Mouse (Mus musculus): ENCODE results near the gene Popdc3. TPM values are rescaled to one million over a fixed set of nuclear protein-coding genes. Genes with fewer than 3 reads are reported as not detected.
"Not testable (repeated sequence)": the region's sequence is repeated elsewhere in the genome, so short reads cannot be mapped to it uniquely, and the experiment has no call there.

Popdc3 gene
- polyA plus RNA-seq, 1 experiment = not detected

DNA sequence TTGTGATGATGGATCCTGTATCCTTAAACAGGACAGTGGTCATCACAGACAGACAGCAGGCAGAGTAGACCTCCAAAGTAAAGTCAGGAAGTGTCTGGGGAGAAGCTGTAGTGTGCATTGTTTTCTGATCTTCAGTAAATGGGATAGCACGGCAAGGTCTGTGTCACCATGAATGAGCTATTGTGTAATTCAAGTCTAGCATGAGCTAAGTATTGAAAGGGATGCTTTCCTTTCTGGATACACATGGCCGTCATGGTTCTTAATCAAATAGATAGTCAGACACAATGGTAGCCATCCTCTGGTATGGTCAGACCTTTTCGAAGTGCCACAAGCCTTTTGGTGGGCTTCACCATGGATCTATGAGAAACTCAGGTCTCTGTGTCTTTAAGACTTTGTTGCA is 142.4 kb downstream of the Popdc3 start:
- TF ChIP-seq CTCF (IDR thresholded peaks at IDR 0.05; ENCODE audit: insufficient read depth, low read depth, low read length) (no peak), POLR2A (IDR thresholded peaks at IDR 0.05; ENCODE audit: insufficient read depth, low read depth, low read length) (no peak)
- Histone ChIP-seq H3K4me1 (ENCODE audit: control insufficient read depth, insufficient read depth, low read length) (no peaks in the 10 kb centered on the region), H3K27ac (ENCODE audit: insufficient read depth, low read depth, low read length) (no peak overlapping the region), H3K4me3 (ENCODE audit: insufficient read depth, low read depth, low read length) (no peak overlapping the region)
- 76% methylated on average over 3 of the region's 3 CpGs for WGBS

- H3K27ac ChIP-seq (ENCODE audit: insufficient read depth, low read depth, low read length) = no peak overlapping the region
- 17% methylated on average over 1 of the region's 1 CpGs for WGBS
- no peaks in the 10 kb centered on the region for H3K4me1 ChIP-seq (ENCODE audit: control insufficient read depth, insufficient read depth, low read length)
- TF ChIP-seq POLR2A (IDR thresholded peaks at IDR 0.05; ENCODE audit: insufficient read depth, low read depth, low read length) (no peak), CTCF (IDR thresholded peaks at IDR 0.05; ENCODE audit: insufficient read depth, low read depth, low read length) (no peak)
- no peak overlapping the region for H3K4me3 ChIP-seq (ENCODE audit: insufficient read depth, low read depth, low read length)
Measured at GRCm38 (mm10) chr10:45324159-45324558, 146.3 kb downstream of the Popdc3 start.

DNA sequence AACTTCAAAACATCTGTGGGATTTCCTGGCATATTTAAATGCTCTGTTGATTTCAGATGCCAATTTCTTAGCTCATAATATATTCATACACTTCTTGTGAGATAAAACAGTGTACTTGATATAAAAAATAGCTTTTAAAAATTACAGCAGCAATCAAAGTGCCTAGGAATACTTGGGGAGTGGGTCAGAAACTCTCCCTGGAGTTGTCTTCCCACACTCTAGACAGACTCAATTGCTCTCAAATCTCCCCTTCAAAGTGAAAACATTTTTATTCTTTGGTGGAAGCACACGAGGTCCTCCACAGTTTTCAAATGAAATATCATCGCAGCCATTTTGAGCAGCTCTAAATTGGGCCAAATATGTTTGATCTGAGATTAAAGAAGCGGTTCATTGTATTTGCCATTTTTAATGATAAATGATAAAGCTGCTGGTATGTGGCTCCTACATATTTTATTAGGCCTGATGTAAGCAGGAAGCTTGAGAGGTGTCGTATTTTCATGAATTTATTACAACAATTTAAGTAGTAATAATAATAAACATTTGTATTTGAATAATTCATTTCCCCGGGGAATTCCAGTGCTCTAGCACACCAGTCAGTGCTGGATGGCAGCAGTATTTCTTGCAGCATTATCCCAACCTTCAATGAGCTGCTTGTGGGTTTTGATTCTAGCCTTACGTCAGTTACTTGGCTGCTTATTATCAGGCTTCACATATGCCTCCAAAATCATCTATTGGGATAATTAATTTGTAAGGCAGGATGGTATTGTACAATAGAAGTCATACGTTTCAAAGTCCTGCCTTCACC is 150.5 kb downstream of the Popdc3 start:
- H3K27ac ChIP-seq (ENCODE audit: insufficient read depth, low read depth, low read length) = no peak overlapping the region
- H3K4me1 ChIP-seq (ENCODE audit: control insufficient read depth, insufficient read depth, low read length) = no peaks in the 10 kb centered on the region
- 86% methylated on average over 7 of the region's 7 CpGs for WGBS
- TF ChIP-seq CTCF (IDR thresholded peaks at IDR 0.05; ENCODE audit: insufficient read depth, low read depth, low read length) (no peak), POLR2A (IDR thresholded peaks at IDR 0.05; ENCODE audit: insufficient read depth, low read depth, low read length) (no peak)
- H3K4me3 ChIP-seq (ENCODE audit: insufficient read depth, low read depth, low read length) = no peak overlapping the region

- TF ChIP-seq POLR2A (IDR thresholded peaks at IDR 0.05; ENCODE audit: insufficient read depth, low read depth, low read length) (no peak), CTCF (IDR thresholded peaks at IDR 0.05; ENCODE audit: insufficient read depth, low read depth, low read length) (no peak)
Measured at GRCm38 (mm10) chr10:45334925-45335324, 157.0 kb downstream of the Popdc3 start.

DNA sequence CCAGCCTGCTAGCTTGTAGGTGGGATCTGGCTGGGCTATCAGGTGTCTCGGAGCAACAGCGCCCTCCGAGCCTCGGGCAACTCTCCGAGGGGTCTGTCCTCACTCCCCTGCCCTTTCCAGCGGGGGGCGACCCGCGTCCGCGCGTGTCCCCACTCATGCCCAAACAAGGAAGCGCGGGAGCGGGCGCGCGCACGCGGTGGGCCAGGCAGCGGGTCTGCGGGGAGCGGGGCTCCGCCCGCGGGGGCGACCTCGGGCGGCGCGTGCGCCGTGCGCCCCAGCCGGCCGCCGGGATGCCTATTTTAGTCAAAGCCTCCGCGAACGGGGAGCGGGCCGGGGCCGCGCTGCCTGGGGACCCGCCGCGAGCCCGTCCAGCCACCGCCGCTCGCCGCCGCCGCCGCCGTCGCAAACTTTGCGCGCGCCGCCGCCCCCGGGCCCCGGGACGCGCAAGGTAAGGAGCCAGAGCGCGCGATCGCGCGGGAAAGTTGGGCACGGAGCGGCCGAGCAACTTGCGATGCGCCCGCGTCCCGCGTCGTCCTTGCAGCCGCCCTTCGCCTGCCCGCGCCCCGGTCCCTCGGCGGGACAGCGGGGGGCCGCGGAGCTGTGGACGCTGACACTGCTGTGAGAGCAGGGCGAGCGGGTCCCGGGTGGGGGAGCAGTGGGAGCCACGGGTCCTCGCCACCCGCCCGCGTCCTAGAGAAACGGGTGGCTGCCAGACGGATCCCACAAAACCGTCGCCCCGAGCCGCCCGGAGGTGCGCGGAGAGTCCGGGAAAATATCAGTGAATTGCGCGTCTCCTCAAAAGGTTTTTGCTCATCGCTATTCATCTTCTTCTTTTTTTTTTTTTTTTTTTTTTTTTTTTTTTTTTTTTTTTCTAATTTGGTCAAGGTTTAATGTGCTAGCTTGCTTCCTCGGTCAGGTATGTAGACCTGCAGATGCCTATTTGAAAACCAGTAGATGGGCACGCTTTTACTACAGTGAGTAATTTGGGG is 157.8 kb downstream of the Popdc3 start, which contains the start of gene Bves:
Gene Bves (plus strand): TSS at position 339 of the 989 bp plus-strand sequence.
- 2% methylated on average over 116 of the region's 116 CpGs for WGBS
- no peak within 1 kb of the TSS for H3K27ac ChIP-seq (ENCODE audit: insufficient read depth, low read depth, low read length)
- no peaks in the 10 kb centered on the region for H3K4me1 ChIP-seq (ENCODE audit: control insufficient read depth, insufficient read depth, low read length)
- no peak for TF ChIP-seq POLR2A (IDR thresholded peaks at IDR 0.05; ENCODE audit: insufficient read depth, low read depth, low read length)
- no peak for TF ChIP-seq CTCF (IDR thresholded peaks at IDR 0.05; ENCODE audit: insufficient read depth, low read depth, low read length)
- H3K4me3 ChIP-seq (ENCODE audit: insufficient read depth, low read depth, low read length) = peak within 1 kb of the TSS; percentile 60

More at GRCm38 (mm10) chr10:45334925-45335324, 157.0 kb downstream of the Popdc3 start:
- H3K4me1 ChIP-seq (ENCODE audit: control insufficient read depth, insufficient read depth, low read length) = no peaks in the 10 kb centered on the region
- no peak overlapping the region for H3K27ac ChIP-seq (ENCODE audit: insufficient read depth, low read depth, low read length)
- WGBS = 31% methylated on average over 7 of the region's 7 CpGs
- H3K4me3 ChIP-seq (ENCODE audit: insufficient read depth, low read depth, low read length) = no peak overlapping the region

DNA sequence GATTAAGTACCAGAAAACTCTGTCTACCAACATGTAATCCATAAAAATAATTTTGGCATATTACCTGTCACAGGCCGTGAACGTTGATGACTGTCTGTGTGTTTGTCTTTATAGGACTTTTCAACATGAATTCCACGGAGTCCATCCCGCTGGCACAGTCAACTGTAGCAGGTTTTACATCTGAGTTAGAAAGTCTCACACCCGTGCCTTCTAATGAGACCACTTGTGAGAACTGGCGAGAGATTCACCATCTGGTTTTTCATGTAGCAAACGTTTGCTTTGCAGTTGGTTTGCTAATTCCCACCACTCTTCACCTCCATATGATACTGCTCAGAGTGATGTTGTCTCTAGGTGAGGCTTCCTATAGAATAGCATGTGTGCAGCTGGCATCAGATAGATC is 161.2 kb downstream of the Popdc3 start:
- no peak overlapping the region for H3K27ac ChIP-seq (ENCODE audit: insufficient read depth, low read depth, low read length)
- TF ChIP-seq CTCF (IDR thresholded peaks at IDR 0.05; ENCODE audit: insufficient read depth, low read depth, low read length) (no peak), POLR2A (IDR thresholded peaks at IDR 0.05; ENCODE audit: insufficient read depth, low read depth, low read length) (no peak)
- 87% methylated on average over 7 of the region's 7 CpGs for WGBS
- H3K4me1 ChIP-seq (ENCODE audit: control insufficient read depth, insufficient read depth, low read length) = no peaks in the 10 kb centered on the region
- no peak overlapping the region for H3K4me3 ChIP-seq (ENCODE audit: insufficient read depth, low read depth, low read length)

DNA sequence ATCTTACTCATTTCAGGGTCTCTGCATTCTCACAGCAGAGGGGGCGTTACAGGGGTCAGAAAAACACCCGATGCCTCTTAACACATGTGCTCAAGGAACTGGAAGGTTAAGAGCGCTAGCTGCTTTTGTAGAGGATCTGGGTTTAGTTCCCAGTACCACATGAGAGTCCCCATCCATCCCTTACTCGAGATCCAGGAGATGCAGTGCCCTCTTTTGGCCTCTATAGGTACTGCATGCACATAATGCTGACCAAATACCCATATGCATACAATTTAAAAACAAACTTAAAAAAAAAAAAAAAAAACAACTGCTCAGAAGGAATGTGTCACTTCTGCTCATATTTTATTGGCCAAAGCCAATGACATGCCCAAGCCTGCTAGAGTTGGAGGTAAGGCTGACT is 166.5 kb downstream of the Popdc3 start:
- Histone ChIP-seq H3K4me1 (ENCODE audit: control insufficient read depth, insufficient read depth, low read length) (no peaks in the 10 kb centered on the region), H3K27ac (ENCODE audit: insufficient read depth, low read depth, low read length) (no peak overlapping the region), H3K4me3 (ENCODE audit: insufficient read depth, low read depth, low read length) (no peak overlapping the region)
- WGBS = 85% methylated on average over 4 of the region's 4 CpGs
- TF ChIP-seq POLR2A (IDR thresholded peaks at IDR 0.05; ENCODE audit: insufficient read depth, low read depth, low read length) = no peak
- TF ChIP-seq CTCF (IDR thresholded peaks at IDR 0.05; ENCODE audit: insufficient read depth, low read depth, low read length) = no peak

DNA sequence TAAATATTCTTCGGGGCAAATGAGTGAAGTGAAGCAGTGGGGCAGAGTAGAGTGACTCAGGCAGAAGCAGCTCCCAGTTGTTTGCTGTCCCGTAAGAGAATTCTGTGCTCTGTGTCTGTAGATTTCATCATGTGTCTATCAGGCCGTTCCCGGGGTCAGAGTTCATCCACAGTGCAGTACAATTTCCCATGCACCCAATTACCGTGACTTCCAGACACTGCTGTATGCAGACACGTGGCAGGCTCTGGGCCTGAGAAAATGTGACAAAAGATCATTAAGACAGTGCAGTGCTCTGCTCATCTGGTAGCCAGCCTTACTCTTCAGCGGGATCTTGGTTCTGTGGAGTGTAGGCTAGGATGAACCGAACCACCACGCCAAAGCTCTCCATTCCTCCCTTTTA is 167.3 kb downstream of the Popdc3 start:
- no peak overlapping the region for H3K27ac ChIP-seq (ENCODE audit: insufficient read depth, low read depth, low read length)
- no peaks in the 10 kb centered on the region for H3K4me1 ChIP-seq (ENCODE audit: control insufficient read depth, insufficient read depth, low read length)
- H3K4me3 ChIP-seq (ENCODE audit: insufficient read depth, low read depth, low read length) = no peak overlapping the region
- no peak for TF ChIP-seq POLR2A (IDR thresholded peaks at IDR 0.05; ENCODE audit: insufficient read depth, low read depth, low read length)
- TF ChIP-seq CTCF (IDR thresholded peaks at IDR 0.05; ENCODE audit: insufficient read depth, low read depth, low read length) = no peak
- 91% methylated on average over 9 of the region's 9 CpGs for WGBS

- not testable (repeated sequence) for H3K27ac ChIP-seq (ENCODE audit: insufficient read depth, low read depth, low read length)
- WGBS = 85% methylated on average over 3 of the region's 3 CpGs
Measured at GRCm38 (mm10) chr10:45348143-45348542, 170.2 kb downstream of the Popdc3 start.

More at GRCm38 (mm10) chr10:45348143-45348542, 170.2 kb downstream of the Popdc3 start:
- H3K4me3 ChIP-seq (ENCODE audit: insufficient read depth, low read depth, low read length); H3K4me1 ChIP-seq (ENCODE audit: control insufficient read depth, insufficient read depth, low read length): not testable (repeated sequence)

Data from olfactory bulb, adult 2 months (tissue).